Mouse (Mus musculus) adrenal gland, adult 8-10 months (tissue): ENCODE data around the gene Gng12. TPM values are rescaled to one million over a fixed set of nuclear protein-coding genes. Genes with fewer than 3 reads are reported as not detected.

ENCODE experiments used
- DNase-seq: peaks from one replicate; pipeline ENCODE4 v3.0.0; 2022
- total RNA-seq, 4 experiments: library from RNA; stranded (reverse); gene quantifications; 2 replicates each; pipeline ENCODE4 v1.2.4; 2022

Gng12 gene
- total RNA-seq, 4 experiments from 2014 or later, result 53.7 to 69.5 (median 59.3) TPM

DNA sequence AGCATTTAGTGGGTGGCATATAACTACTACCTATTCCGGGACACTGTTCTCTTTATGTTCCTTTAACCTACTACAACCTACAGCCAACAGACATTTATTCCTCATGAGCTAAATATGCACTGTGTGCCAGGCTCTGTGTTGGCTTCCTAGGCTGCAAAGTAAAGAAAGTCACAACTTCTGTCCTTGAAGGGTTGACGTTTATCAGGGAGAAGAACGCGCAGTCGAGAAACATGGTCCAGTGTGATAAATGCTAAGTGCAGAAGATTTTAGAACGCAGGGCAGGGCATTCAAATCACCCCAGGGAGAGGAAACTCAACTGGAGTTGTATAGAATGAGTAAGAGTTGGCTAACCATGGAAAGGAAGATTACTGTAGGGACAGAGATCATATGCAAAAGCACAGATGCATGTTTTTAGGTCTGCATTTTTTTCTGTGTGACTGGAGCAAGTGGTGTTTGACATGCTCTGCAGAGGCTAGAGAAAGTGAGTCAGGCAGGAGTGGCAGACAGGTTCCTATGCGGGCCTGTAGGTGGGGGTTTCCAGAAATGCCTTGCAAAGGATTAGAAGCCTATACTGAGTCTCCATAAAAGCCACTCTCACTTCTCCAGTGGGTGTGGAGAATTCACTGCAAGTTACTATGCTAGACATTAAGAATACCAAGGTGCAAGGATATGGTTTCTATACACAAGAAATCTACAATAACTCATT lies 161.9 kb downstream of the Gng12 start:
- no peak for DNase-seq

DNA sequence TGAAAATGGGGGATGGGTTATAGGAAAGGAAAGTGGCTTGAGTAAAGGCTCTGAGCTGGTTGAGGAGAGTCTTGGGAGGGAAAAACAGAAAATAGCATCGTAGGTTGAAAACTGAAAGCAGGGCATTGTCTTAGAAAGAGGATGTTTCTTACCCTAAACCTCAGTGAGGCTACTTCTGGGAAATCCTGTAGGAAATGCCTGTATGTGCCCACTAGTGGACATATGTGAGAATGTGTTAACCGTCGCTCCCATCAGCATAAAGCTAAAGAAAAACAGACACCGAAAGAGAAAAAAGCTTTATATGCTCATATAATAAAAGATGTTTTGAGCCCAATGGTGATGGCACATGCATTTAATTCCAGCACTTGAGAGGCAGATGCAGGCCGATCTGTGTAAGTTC lies 163.9 kb downstream of the Gng12 start:
- DNase-seq, result no peak

DNA sequence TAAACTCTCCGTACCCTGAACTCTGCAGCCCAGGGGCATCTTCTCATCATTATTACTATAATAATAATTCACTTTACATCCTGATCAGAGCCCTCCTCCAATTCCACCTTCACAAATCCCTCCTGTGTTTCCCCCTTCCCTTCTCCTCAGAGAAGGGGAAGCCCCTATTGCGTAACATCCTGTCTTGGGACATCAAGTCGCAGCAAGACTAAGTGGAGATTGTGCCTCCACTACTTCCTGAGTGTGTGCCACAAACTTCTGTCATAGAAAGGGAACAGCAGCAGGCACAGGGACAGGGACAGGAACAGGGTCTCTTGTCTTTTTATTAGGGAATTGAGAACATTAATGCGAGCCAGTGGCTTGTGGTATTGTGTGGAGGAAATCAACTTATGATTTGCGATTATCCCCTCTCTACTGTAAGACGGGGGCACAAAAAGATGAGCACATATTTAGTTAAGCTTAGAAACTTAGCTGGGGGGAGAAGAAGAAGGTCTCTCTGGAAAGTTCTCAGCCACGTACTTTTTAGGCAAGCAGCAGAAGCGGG lies 173.1 kb downstream of the Gng12 start:
- DNase-seq, result no peak

DNA sequence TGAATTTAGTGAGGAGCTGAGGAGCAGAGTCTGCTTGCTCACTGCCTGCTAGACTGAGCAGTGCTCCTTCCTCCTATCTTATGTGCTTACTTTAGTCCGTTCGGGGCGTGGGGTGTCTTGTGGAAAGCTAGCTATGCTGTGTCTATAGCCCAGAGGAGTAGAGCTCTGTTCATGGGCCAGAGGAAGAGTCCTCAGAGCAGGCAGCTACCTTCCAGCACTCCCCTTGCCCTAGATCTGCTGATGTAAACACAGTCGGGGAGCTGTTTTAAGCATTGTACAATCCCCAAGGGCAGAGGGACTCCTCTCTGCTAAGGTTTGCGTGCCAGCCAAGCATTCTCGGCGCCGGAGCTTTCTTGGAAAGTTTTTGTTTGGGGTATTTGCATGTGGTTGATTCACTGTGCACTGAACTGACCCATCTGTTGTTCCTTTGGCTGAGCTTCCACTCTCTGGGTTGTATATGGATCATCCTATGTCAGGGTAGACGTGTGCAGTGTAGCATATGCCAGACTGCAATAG lies 173.7 kb downstream of the Gng12 start:
- DNase-seq, result no peak

Other genes starting within 250 kb of the Gng12 start
- gene Vmn1r35, start 210.5 kb upstream of the Gng12 start, total RNA-seq, result not detected
- gene Vmn1r36, start 177.2 kb upstream of the Gng12 start, total RNA-seq, result not detected
- gene Vmn1r37, start 167.0 kb upstream of the Gng12 start, total RNA-seq, result not detected
- not detected for gene Vmn1r38, start 113.8 kb upstream of the Gng12 start, total RNA-seq
- gene Vmn1r39, start 85.8 kb upstream of the Gng12 start, total RNA-seq, result not detected
- gene Gadd45a, start 141.1 kb downstream of the Gng12 start, total RNA-seq, result 10 to 100 TPM; 16.4 to 36.1 (median 22.2) TPM